Mouse (Mus musculus) midbrain, embryonic 11.5 days (tissue): ENCODE data around the gene Otud1. TPM values are rescaled to one million over a fixed set of nuclear protein-coding genes. Genes with fewer than 3 reads are reported as not detected.

Source experiments
- ATAC-seq: fragments of 200-750 bp; cut with Nextera tagmentation; 2 replicates; pipeline ENCODE4 v1.8.0; 2017; ENCODE audit warnings: moderate TSS enrichment, moderate library complexity; ENCODE audit not compliant: low FRiP score
- DNase-seq: peaks from one replicate; pipeline ENCODE4 v3.0.0; 2015; ENCODE audit warnings: low spot score; ENCODE audit errors: missing footprints
- H3K27ac ChIP-seq: fragments of 300-500 bp; sonication (generic); 2 replicates; pipeline ENCODE4 v1.5.1; 2014; ENCODE audit warnings: low read depth, low read length
- H3K27me3 ChIP-seq: fragments of 300-500 bp; sonication (generic); 2 replicates; pipeline ENCODE4 v1.6.1; 2014; ENCODE audit warnings: mild to moderate bottlenecking, low read length, moderate library complexity, mixed read lengths; ENCODE audit not compliant: control insufficient read depth, insufficient read depth
- H3K36me3 ChIP-seq: fragments of 300-500 bp; sonication (generic); 2 replicates; pipeline ENCODE4 v1.6.1; 2014; ENCODE audit warnings: mild to moderate bottlenecking, low read length, moderate library complexity, mixed read lengths; ENCODE audit not compliant: control insufficient read depth, insufficient read depth
- H3K4me1 ChIP-seq: fragments of 300-500 bp; sonication (generic); 2 replicates; pipeline ENCODE4 v1.6.1; 2014; ENCODE audit warnings: low read length; ENCODE audit not compliant: control insufficient read depth, insufficient read depth
- H3K4me2 ChIP-seq: fragments of 300-500 bp; sonication (generic); 2 replicates; pipeline ENCODE4 v1.6.1; 2014; ENCODE audit warnings: mild to moderate bottlenecking, moderate library complexity
- H3K4me3 ChIP-seq: fragments of 300-500 bp; sonication (generic); 2 replicates; pipeline ENCODE4 v1.5.1; 2014; ENCODE audit warnings: low read depth, low read length
- H3K9ac ChIP-seq: fragments of 300-500 bp; sonication (generic); 2 replicates; pipeline ENCODE4 v1.6.1; 2014; ENCODE audit warnings: low read length
- H3K9me3 ChIP-seq: fragments of 300-500 bp; sonication (generic); 2 replicates; pipeline ENCODE4 v1.6.1; 2016; ENCODE audit warnings: low read length; ENCODE audit not compliant: control insufficient read depth
- WGBS: fragments of 180-500 bp; shearing (Covaris S2); extraction: QIAGEN DNeasy Blood & Tissue Kit; methylation state at CpG from one replicate; pipeline ENCODE4 v1.1.7; 2014; 5-methylcytosine and 5-hydroxymethylcytosine counted together
- polyA plus RNA-seq: library from polyadenylated mRNA; unstranded; fragments of >200 nt; fragmentation: Nextera tagmentation; extraction: Ambion mirVana; gene quantifications from 2 replicates; pipeline ENCODE4 v1.2.1, GENCODE M21; 2014

Otud1 gene
- polyA plus RNA-seq, 1 experiment from 2014 or later = 0.93 TPM

DNA sequence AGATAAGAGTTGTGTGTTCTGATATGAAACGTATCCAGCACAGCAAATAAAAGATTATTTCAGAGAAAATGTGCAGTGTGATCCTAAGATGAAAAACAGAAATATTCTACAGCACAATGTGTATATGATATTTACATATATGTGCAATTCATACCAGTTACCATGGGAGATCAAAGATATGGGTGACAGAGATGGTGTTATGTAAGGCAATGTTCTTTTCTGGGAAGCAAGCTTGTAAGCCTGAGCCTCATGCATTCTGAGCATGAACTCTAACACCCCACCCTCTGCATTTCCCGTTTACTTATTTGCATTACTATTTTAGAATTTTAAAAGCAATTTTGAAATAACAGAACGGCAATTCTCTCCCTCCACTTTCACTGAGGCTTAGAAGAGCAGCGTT is 11.4 kb upstream of the Otud1 start:
- Histone ChIP-seq H3K9ac (no peak overlapping the region), H3K4me3 (no peak overlapping the region), H3K27ac (no peak overlapping the region), H3K36me3 (no peaks in the 10 kb centered on the region), H3K27me3 (no peaks in the 10 kb centered on the region), H3K4me2 (no peak overlapping the region), H3K9me3 (no peaks in the 10 kb centered on the region), H3K4me1 (no peaks in the 10 kb centered on the region)
- no peak for ATAC-seq
- 79% methylated on average over 4 of the region's 4 CpGs for WGBS
- DNase-seq = no peak

DNA sequence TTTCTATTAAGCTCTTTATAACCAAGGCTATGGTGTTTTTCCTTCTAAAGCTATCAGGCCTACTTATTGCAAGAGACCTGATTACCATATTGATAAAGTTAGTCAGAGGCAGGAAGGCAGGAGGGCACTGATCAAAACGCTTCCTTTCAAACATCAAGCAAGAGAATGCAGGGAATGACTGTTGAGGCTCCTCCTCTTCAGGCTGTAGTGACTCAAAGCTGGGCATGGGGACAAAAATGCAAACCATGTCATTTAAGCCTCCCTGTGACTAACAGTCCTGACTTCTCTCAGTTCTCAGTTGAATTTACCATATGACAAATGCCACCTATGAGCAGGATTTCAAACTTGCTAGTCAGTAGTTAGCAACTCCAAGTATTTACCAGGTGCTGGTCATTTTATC is 10.6 kb upstream of the Otud1 start:
- DNase-seq = no peak
- no peak overlapping the region for H3K27ac ChIP-seq
- H3K36me3 ChIP-seq = no peaks in the 10 kb centered on the region
- no peak overlapping the region for H3K4me3 ChIP-seq
- H3K9ac ChIP-seq = no peak overlapping the region
- ATAC-seq = no peak
- H3K27me3 ChIP-seq = no peaks in the 10 kb centered on the region
- H3K9me3 ChIP-seq = no peaks in the 10 kb centered on the region
- H3K4me1 ChIP-seq = no peaks in the 10 kb centered on the region
- WGBS = 32% methylated on average over 1 of the region's 1 CpGs
- H3K4me2 ChIP-seq = no peak overlapping the region

GRCm38 (mm10) chr2:19656436-19656835 is 1.1 kb upstream of the Otud1 start:
- Histone ChIP-seq H3K36me3 (no peaks in the 10 kb centered on the region), H3K9me3 (no peaks in the 10 kb centered on the region), H3K9ac (no peak overlapping the region), H3K4me1 (peaks cover 3% of the 10 kb centered on the region; the same call in 1 of the 2 replicates), H3K4me2 (peak overlapping the region; percentile 77), H3K4me3 (no peak overlapping the region), H3K27ac (no peak overlapping the region), H3K27me3 (peaks cover 15% of the 10 kb centered on the region)
- WGBS = 18% methylated on average over 5 of the region's 5 CpGs
- DNase-seq = no peak
- ATAC-seq = no peak

GRCm38 (mm10) chr2:19657881-19658589 is 483 bp downstream of the Otud1 start:
- under 1% methylated on average over 85 of the region's 108 CpGs for WGBS
- H3K27me3 ChIP-seq = peaks cover 15% of the 10 kb centered on the region

GRCm38 (mm10) chr2:19658661-19659384 is 1.3 kb downstream of the Otud1 start:
- H3K27ac ChIP-seq = no peak overlapping the region
- 2% methylated on average over 49 of the region's 49 CpGs for WGBS
- no peaks in the 10 kb centered on the region for H3K9me3 ChIP-seq
- H3K4me1 ChIP-seq = peaks cover 3% of the 10 kb centered on the region; the same call in 1 of the 2 replicates
- peak overlapping the region; percentile 77 for H3K4me2 ChIP-seq
- peak; percentile 93 for DNase-seq
- no peaks in the 10 kb centered on the region for H3K36me3 ChIP-seq
- ATAC-seq = no peak
- H3K27me3 ChIP-seq = peaks cover 15% of the 10 kb centered on the region
- peak overlapping the region; percentile 67 for H3K4me3 ChIP-seq
- H3K9ac ChIP-seq = peak overlapping the region; percentile 65

More at GRCm38 (mm10) chr2:19657881-19658589, 483 bp downstream of the Otud1 start:
- peak overlapping the region; percentile 77 for H3K4me2 ChIP-seq
- H3K4me3 ChIP-seq = peak overlapping the region; percentile 67
- H3K27ac ChIP-seq = peak overlapping the region; percentile 63
- H3K9me3 ChIP-seq = no peaks in the 10 kb centered on the region
- peak overlapping the region; percentile 65 for H3K9ac ChIP-seq
- DNase-seq (peak; percentile 91), ATAC-seq (peak; percentile 89)
- H3K36me3 ChIP-seq = no peaks in the 10 kb centered on the region
- H3K4me1 ChIP-seq = peaks cover 3% of the 10 kb centered on the region; the same call in 1 of the 2 replicates

- H3K27me3 ChIP-seq = peaks cover 15% of the 10 kb centered on the region
- no peak overlapping the region for H3K9ac ChIP-seq
- no peak for DNase-seq
- H3K4me2 ChIP-seq = no peak overlapping the region
- ATAC-seq = no peak
- H3K4me1 ChIP-seq = peaks cover 10% of the 10 kb centered on the region
- no peaks in the 10 kb centered on the region for H3K9me3 ChIP-seq
- no peaks in the 10 kb centered on the region for H3K36me3 ChIP-seq
- no peak overlapping the region for H3K27ac ChIP-seq
- no peak overlapping the region for H3K4me3 ChIP-seq
Observed at GRCm38 (mm10) chr2:19660875-19661274, 3.3 kb downstream of the Otud1 start.

DNA sequence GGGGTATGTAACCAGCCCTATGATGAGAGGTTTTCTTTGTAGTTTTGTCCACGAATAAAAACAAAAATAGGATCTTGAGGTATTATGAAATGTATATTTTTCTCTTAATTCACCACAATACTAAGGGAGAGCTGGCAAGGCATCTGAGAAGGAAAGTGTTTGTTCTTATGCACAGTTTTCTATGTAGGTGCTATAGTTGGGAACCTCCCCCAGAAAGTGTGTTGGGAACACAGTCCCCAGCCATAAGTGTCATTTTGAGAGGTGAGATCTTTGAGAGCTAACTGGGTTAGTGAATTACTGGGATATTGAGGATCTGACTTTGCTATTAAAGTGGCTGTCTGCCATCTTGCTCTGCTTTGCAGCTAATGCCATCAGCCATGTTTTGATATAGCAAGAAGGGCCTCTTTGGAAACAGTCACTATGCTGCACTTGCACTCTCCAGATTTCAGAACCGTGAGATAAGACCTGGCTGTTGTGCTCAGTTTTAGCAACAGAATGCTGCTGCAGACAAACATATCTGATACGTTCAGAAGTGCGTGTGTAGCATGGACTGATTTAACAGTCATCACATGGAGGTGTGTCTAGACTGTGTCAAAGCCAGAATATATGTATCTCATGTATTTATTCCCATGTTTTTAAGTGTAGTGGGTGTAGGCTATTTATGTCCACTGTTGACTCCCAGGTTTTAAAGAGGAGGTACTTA is 5.7 kb downstream of the Otud1 start:
- DNase-seq = no peak
- no peak overlapping the region for H3K27ac ChIP-seq
- ATAC-seq = no peak
- peaks cover 10% of the 10 kb centered on the region for H3K4me1 ChIP-seq
- H3K4me2 ChIP-seq = no peak overlapping the region
- H3K4me3 ChIP-seq = no peak overlapping the region
- 78% methylated on average over 4 of the region's 4 CpGs for WGBS
- H3K36me3 ChIP-seq = no peaks in the 10 kb centered on the region
- H3K9ac ChIP-seq = no peak overlapping the region
- H3K9me3 ChIP-seq = no peaks in the 10 kb centered on the region
- peaks cover 12% of the 10 kb centered on the region for H3K27me3 ChIP-seq

DNA sequence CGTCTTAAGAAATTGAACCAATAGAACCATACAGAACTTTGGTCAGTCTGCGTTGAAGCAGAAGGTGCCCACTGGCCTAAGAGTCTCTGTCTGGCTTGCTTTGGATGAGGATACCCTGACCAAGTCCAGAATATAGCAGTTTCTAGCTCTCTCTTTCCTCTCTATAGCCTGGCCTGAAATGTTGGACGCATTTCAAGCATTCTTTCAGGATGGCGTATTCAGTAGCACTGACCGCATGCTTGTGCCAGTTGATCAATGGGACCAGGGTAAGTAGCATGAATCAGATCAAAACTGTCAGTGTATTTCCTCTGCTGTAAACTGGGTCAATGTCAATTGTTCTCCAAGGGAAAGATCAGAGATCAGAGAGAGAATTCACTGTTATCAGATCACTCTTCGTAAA is 6.6 kb downstream of the Otud1 start:
- Histone ChIP-seq H3K36me3 (no peaks in the 10 kb centered on the region), H3K27me3 (peaks cover 4% of the 10 kb centered on the region), H3K9me3 (no peaks in the 10 kb centered on the region), H3K4me2 (no peak overlapping the region), H3K9ac (no peak overlapping the region), H3K4me1 (peaks cover 7% of the 10 kb centered on the region), H3K4me3 (no peak overlapping the region), H3K27ac (no peak overlapping the region)
- ATAC-seq = 0 out of 2 replicates have a peak, but pooled peaks have one; percentile 35
- DNase-seq = no peak
- WGBS = 49% methylated on average over 6 of the region's 6 CpGs
